Mouse (Mus musculus): Measurements from ENCODE around the gene Fn3k. TPM values are rescaled to one million over a fixed set of nuclear protein-coding genes. Genes with fewer than 3 reads are reported as not detected.
A peak's percentile ranks its signal among the peaks of the same experiment; 100 is the strongest.

Gene Fn3k
- 30.2 and 39.7 TPM in 2 replicates for polyA plus RNA-seq (2012; ENCODE audit: insufficient read depth, insufficient read length, missing spikeins)

DNA sequence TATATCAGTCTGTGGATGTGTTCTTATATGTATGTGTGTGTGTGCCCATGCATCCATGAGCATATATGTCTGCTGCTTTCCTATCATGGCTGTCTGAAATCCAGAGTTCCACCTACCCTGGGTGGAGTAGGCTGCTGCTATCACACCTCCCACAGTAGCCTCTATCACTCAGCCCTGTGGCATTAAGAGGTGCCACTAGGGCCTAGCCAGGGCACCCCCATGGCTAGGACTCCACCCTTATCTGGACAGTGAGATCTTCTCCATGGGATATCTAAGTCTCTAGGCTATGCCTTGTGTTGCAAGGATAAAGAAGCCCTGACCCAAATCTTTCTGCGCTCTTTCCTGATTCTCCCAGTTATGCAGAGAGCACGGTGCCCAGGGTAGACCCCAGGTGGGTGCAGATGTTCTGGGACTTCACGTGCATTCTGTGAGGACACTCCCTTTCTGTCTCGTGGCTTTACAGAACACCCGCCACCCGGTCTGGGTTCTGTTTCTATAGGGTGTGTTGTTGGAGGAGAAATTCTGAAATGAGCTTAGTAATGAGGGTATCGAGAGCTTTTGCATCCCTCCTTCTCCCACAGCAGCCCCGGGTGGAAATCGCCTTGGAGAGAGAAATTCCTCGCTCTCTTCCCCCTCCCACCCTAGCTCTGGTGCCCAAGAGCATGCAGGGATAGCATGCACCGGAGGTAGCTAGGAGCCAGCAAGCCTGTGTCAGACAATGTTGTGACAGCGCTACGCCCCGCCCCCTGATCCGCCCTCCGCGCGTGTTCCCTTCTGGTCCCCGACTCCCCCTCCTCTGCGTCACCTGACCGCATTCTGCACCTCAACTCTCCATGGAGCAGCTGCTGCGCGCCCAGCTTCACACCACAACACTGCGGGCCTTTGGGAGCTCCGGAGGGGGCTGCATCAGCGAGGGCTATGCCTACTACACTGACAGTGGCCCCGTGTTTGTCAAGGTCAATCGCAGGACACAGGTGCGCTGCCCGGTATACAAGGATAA is at the start of gene Fn3k:
Gene Fn3k, plus strand, starts transcription at position 758 of the 1,000 bp plus-strand sequence.
- peak within 1 kb of the TSS; percentile 57 for H3K4me3 ChIP-seq (ENCODE audit: insufficient read depth, low read depth, low read length)
- H3K4me1 ChIP-seq (ENCODE audit: control insufficient read depth, insufficient read depth, insufficient read length, low read length): peaks cover 4% of the 10 kb centered on the region
- no peak within 1 kb of the TSS for H3K27ac ChIP-seq (replicated peaks; ENCODE audit: low read depth, low read length)

GRCm38 (mm10) chr11:121387750-121388553 is 46.8 kb upstream of the Fn3k start, which contains the start of gene Rab40b:
Gene Rab40b (minus strand): TSS chr11:121388251.
- Histone ChIP-seq H3K4me3 (ENCODE audit: insufficient read depth, low read depth, low read length) (peak within 1 kb of the TSS; percentile 82), H3K27ac (replicated peaks; ENCODE audit: low read depth, low read length) (no peak within 1 kb of the TSS), H3K4me1 (ENCODE audit: control insufficient read depth, insufficient read depth, insufficient read length, low read length) (peaks cover 4% of the 10 kb centered on the region; the same call in 1 of the 2 replicates)

- Histone ChIP-seq H3K27ac (replicated peaks; ENCODE audit: low read depth, low read length) (no peak overlapping the region), H3K4me1 (ENCODE audit: control insufficient read depth, insufficient read depth, insufficient read length, low read length) (peaks cover 4% of the 10 kb centered on the region; the same call in 1 of the 2 replicates), H3K4me3 (ENCODE audit: insufficient read depth, low read depth, low read length) (peak overlapping the region; percentile 82; the same call in 1 of the 2 replicates)
Measured at GRCm38 (mm10) chr11:121388554-121388945, 46.2 kb upstream of the Fn3k start.

DNA sequence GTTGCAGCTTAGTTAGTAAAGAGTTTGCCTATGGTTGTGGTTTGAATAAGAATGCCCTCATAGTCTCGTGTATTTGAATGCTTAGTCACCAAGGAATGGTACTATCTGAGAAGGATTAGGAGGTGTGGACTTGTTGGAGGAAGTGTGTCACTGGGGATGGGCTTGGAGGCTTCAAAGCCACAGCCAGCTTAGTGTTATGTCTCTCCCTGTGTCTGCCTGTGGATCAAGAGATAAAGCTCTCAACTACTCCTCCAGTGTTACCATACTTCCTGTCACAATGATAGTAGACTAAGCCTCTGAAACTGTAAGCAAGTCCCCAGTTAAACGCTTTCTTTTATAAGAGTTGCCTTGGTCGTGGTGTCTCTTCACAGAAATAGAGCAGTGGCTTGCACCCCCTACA is 43.9 kb upstream of the Fn3k start:
- no peak overlapping the region for H3K4me3 ChIP-seq (ENCODE audit: insufficient read depth, low read depth, low read length)
- no peak overlapping the region for H3K27ac ChIP-seq (replicated peaks; ENCODE audit: low read depth, low read length)
- H3K4me1 ChIP-seq (ENCODE audit: control insufficient read depth, insufficient read depth, insufficient read length, low read length): peaks cover 4% of the 10 kb centered on the region; the same call in 1 of the 2 replicates

GRCm38 (mm10) chr11:121392405-121392804 is 42.3 kb upstream of the Fn3k start:
- Histone ChIP-seq H3K27ac (replicated peaks; ENCODE audit: low read depth, low read length) (no peak overlapping the region), H3K4me1 (ENCODE audit: control insufficient read depth, insufficient read depth, insufficient read length, low read length) (no peaks in the 10 kb centered on the region; the same call in 1 of the 2 replicates), H3K4me3 (ENCODE audit: insufficient read depth, low read depth, low read length) (no peak overlapping the region)

GRCm38 (mm10) chr11:121407366-121408155 is 27.2 kb upstream of the Fn3k start:
- Histone ChIP-seq H3K4me3 (ENCODE audit: insufficient read depth, low read depth, low read length) (no peak overlapping the region), H3K27ac (replicated peaks; ENCODE audit: low read depth, low read length) (no peak overlapping the region), H3K4me1 (ENCODE audit: control insufficient read depth, insufficient read depth, insufficient read length, low read length) (no peaks in the 10 kb centered on the region)

DNA sequence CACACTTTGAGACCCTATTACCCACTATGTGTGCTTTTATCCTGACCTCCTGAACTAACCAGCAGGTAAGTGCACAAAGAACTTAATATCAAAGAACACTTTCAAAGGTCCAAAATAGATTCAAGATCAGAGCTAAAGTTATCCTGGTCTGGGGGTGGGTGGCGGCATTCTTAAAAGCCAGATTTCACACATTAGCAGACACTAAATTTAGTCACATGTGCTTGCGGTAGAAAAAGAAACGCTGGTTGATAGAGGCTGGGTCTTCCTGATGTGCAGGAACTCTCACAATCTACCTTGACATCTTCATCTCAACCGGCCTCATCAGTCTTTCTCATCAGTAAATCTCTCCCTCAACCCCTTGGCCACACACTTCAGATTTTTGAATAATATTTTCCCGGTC is 20.0 kb upstream of the Fn3k start:
- H3K4me1 ChIP-seq (ENCODE audit: control insufficient read depth, insufficient read depth, insufficient read length, low read length): no peaks in the 10 kb centered on the region
- H3K27ac ChIP-seq (replicated peaks; ENCODE audit: low read depth, low read length): no peak overlapping the region
- no peak overlapping the region for H3K4me3 ChIP-seq (ENCODE audit: insufficient read depth, low read depth, low read length)

GRCm38 (mm10) chr11:121415351-121415750 is 19.4 kb upstream of the Fn3k start:
- Histone ChIP-seq H3K27ac (replicated peaks; ENCODE audit: low read depth, low read length) (no peak overlapping the region), H3K4me1 (ENCODE audit: control insufficient read depth, insufficient read depth, insufficient read length, low read length) (no peaks in the 10 kb centered on the region), H3K4me3 (ENCODE audit: insufficient read depth, low read depth, low read length) (no peak overlapping the region)

DNA sequence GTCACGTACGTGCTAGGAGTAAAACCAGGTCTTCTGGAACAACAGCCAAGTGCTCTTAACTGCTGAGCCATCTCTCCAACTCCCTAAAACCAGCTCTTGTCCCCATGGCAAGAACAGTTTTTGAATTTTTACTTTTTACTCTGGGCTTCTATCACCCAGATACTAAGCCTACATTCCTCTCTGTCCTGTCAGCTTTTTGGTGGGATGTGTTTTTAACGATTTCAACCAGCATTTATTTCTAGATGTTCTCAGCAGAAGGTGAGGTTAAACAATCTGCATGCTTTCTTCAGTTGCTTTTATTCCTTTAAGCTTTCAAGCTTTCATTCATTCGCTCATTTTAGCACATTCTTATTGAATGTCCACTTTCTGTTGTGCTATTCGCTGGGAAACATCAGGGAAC is 16.7 kb upstream of the Fn3k start:
- no peak overlapping the region for H3K4me3 ChIP-seq (ENCODE audit: insufficient read depth, low read depth, low read length)
- H3K4me1 ChIP-seq (ENCODE audit: control insufficient read depth, insufficient read depth, insufficient read length, low read length): peaks cover 3% of the 10 kb centered on the region; the same call in 1 of the 2 replicates
- no peak overlapping the region for H3K27ac ChIP-seq (replicated peaks; ENCODE audit: low read depth, low read length)

DNA sequence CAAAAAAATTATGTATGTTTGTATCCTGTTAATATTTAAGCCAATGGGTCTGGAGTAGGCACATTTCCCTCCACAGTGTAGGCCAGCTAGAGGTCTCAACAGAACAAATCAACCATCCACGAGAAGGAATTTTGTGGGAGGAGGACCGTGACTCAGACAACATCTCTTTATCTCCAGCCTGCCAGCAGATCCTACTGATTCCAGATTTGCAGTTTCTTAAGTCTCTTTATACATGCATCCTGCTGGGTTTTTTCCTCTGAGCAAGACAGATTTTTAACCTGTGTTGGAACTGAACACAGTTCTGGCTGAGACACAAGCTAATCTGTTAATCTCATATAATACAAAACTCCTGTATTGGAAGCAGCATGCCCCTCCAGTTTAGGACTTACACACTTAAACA is 15.8 kb upstream of the Fn3k start:
- Histone ChIP-seq H3K4me1 (ENCODE audit: control insufficient read depth, insufficient read depth, insufficient read length, low read length) (peaks cover 3% of the 10 kb centered on the region; the same call in 1 of the 2 replicates), H3K4me3 (ENCODE audit: insufficient read depth, low read depth, low read length) (no peak overlapping the region), H3K27ac (replicated peaks; ENCODE audit: low read depth, low read length) (no peak overlapping the region)

DNA sequence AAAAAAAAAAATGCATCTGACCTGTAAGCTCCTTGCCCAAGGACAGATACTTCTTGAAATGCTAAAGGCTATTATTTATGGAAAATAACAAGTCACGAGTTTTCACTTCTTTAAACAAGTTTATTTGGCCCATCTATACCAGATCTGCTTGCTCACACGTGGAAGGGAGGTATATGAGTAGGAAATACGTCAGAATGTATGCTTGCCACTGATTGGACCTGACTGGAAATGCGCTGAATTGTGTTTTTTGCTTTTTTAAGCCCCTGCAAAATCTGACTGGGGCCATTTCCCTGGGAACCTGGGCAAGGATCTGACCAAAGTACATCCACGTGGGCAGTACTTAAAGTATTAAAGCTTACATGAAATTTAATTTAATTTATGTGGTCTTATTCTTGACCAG is 14.3 kb upstream of the Fn3k start:
- no peak overlapping the region for H3K4me3 ChIP-seq (ENCODE audit: insufficient read depth, low read depth, low read length)
- peaks cover 3% of the 10 kb centered on the region; the same call in 1 of the 2 replicates for H3K4me1 ChIP-seq (ENCODE audit: control insufficient read depth, insufficient read depth, insufficient read length, low read length)
- no peak overlapping the region for H3K27ac ChIP-seq (replicated peaks; ENCODE audit: low read depth, low read length)

- Histone ChIP-seq H3K4me1 (ENCODE audit: control insufficient read depth, insufficient read depth, insufficient read length, low read length) (peaks cover 3% of the 10 kb centered on the region; the same call in 1 of the 2 replicates), H3K4me3 (ENCODE audit: insufficient read depth, low read depth, low read length) (peak within 1 kb of the TSS; percentile 93), H3K27ac (replicated peaks; ENCODE audit: low read depth, low read length) (peak within 1 kb of the TSS; percentile 44; the same call in 1 of the 2 replicates)
Measured at GRCm38 (mm10) chr11:121420830-121421552, 13.7 kb upstream of the Fn3k start, which contains the start of gene Fn3krp. Gene Fn3krp (plus strand): TSS chr11:121421401.

DNA sequence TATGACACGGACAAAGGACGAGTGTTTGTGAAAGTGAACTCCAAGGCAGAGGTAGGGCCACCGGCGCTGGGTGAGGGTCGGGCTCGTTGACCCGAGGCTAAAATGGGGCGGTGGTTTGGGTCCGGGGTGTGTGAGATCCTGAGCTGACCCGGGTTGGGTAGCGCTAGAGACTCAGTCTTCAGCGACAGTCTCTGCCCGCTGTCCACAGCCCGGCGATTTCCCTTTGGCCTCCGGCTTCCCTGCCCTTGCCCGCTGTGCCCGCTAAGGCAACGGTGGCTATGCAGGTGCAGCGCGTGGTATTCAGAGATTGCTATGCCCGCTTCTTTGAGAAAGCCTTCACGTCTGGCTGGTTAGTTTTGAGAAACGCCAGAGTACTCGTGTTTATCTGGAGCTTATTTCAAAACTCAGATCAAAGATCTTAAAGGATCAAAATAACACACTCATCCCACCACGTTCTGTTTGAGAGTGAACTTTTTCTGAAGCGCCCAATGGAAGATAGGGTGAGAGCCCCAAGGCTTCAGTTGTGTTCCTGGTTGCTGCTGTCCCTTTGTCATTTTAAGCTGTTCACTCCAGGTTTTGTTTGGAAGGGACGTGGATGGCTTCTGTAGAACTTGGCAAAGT is 13.1 kb upstream of the Fn3k start:
- peak overlapping the region; percentile 93 for H3K4me3 ChIP-seq (ENCODE audit: insufficient read depth, low read depth, low read length)
- peaks cover 3% of the 10 kb centered on the region; the same call in 1 of the 2 replicates for H3K4me1 ChIP-seq (ENCODE audit: control insufficient read depth, insufficient read depth, insufficient read length, low read length)
- peak overlapping the region; percentile 44; the same call in 1 of the 2 replicates for H3K27ac ChIP-seq (replicated peaks; ENCODE audit: low read depth, low read length)

Data from brown adipose tissue, adult 24 weeks (tissue).